ENCODE assay signal across 8 mouse cellular contexts in genomic region chr15:79688268-79688956, GRCm38 (mm10). TPM values are rescaled to one million over a fixed set of nuclear protein-coding genes. Genes with fewer than 3 reads are reported as not detected.
A peak's percentile ranks its signal among the peaks of the same experiment; 100 is the strongest.
DNase-seq lines count a peak whose midpoint lies in the region; ATAC-seq and TF ChIP-seq lines count a peak whose summit lies in the region.

No protein-coding gene starts in this region.

- DNase-seq in heart, embryonic 10.5 days (ENCODE audit: low spot score) = no peak
- no peak for DNase-seq in heart, postnatal 36 days
- DNase-seq in liver, embryonic 13.5 days = no peak
- no peak for DNase-seq in frontal cortex, postnatal 25 days (ENCODE audit: low spot score in 2 of 2)
- DNase-seq in cerebellum, postnatal 25 days = no peak
- DNase-seq in left cerebral cortex, adult 18-20 months (ENCODE audit: low spot score in 2 of 2) = no peak

- H3K27me3 ChIP-seq in heart, embryonic 10.5 days (ENCODE audit: insufficient read depth, poor library complexity, severe bottlenecking) = no peaks in the 10 kb centered on the region
- no peaks in the 10 kb centered on the region for H3K27me3 ChIP-seq in C2C12 (ENCODE audit: control insufficient read depth, insufficient read depth, insufficient read length)
- no peaks in the 10 kb centered on the region for H3K27me3 ChIP-seq in forebrain, embryonic 12.5 days
- H3K27me3 ChIP-seq in liver, embryonic 13.5 days = no peaks in the 10 kb centered on the region

- peaks cover 57% of the 10 kb centered on the region for H3K79me3 ChIP-seq in C2C12 (ENCODE audit: low read depth)

- peaks cover 64% of the 10 kb centered on the region for H3K4me1 ChIP-seq in heart, embryonic 10.5 days
- H3K4me1 ChIP-seq in forebrain, embryonic 12.5 days = peaks cover 69% of the 10 kb centered on the region
- H3K4me1 ChIP-seq in liver, embryonic 13.5 days (replicated peaks) = peaks cover 74% of the 10 kb centered on the region

- H3K36me3 ChIP-seq in heart, embryonic 10.5 days = no peaks in the 10 kb centered on the region
- H3K36me3 ChIP-seq in C2C12 (ENCODE audit: control insufficient read depth, insufficient read depth) = no peaks in the 10 kb centered on the region
- H3K36me3 ChIP-seq in forebrain, embryonic 12.5 days (replicated peaks) = no peaks in the 10 kb centered on the region
- no peaks in the 10 kb centered on the region; the same call in 1 of the 2 replicates for H3K36me3 ChIP-seq in liver, embryonic 13.5 days

- H3K9ac ChIP-seq in forebrain, embryonic 12.5 days = peak overlapping the region; percentile 89
- peak overlapping the region; percentile 99 for H3K9ac ChIP-seq in liver, embryonic 13.5 days

- peak overlapping the region; percentile 86 for H3K4me3 ChIP-seq in heart, embryonic 10.5 days
- peak overlapping the region; percentile 82 for H3K4me3 ChIP-seq in C2C12 (ENCODE audit: insufficient read depth, poor library complexity, severe bottlenecking)
- peak overlapping the region; percentile 77 for H3K4me3 ChIP-seq in forebrain, embryonic 12.5 days (replicated peaks)
- peak overlapping the region; percentile 91 for H3K4me3 ChIP-seq in liver, embryonic 13.5 days (replicated peaks)

- no peaks in the 10 kb centered on the region for H3K9me3 ChIP-seq in heart, embryonic 10.5 days
- no peaks in the 10 kb centered on the region for H3K9me3 ChIP-seq in forebrain, embryonic 12.5 days
- H3K9me3 ChIP-seq in liver, embryonic 13.5 days (replicated peaks) = no peaks in the 10 kb centered on the region

- peak overlapping the region; percentile 26 for H3ac ChIP-seq in C2C12 (ENCODE audit: control insufficient read depth, insufficient read length, low read depth)

- intact Hi-C loops in heart, postnatal 36 days (cut with DNase I) = no loop called here

- H3K79me2 ChIP-seq in C2C12 (ENCODE audit: control insufficient read depth, insufficient read depth) = peaks cover 69% of the 10 kb centered on the region

- TF ChIP-seq CTCF in C2C12 (IDR thresholded peaks at IDR 0.05; ENCODE audit: control insufficient read depth, insufficient read depth, insufficient read length) = no peak

- ATAC-seq in forebrain, embryonic 12.5 days (ENCODE audit: low FRiP score) = no peak
- ATAC-seq in liver, embryonic 13.5 days (ENCODE audit: low read depth) = no peak

- H3K4me2 ChIP-seq in forebrain, embryonic 12.5 days = peak overlapping the region; percentile 63
- H3K4me2 ChIP-seq in liver, embryonic 13.5 days = peak overlapping the region; percentile 87

- peak overlapping the region; percentile 95 for H3K27ac ChIP-seq in heart, embryonic 10.5 days
- peak overlapping the region; percentile 93 for H3K27ac ChIP-seq in forebrain, embryonic 12.5 days
- peak overlapping the region; percentile 97 for H3K27ac ChIP-seq in liver, embryonic 13.5 days

- WGBS in heart, embryonic 10.5 days = 5% methylated on average over 8 of the region's 8 CpGs
- WGBS in forebrain, embryonic 12.5 days = 5% methylated on average over 8 of the region's 8 CpGs
- 5% methylated on average over 8 of the region's 8 CpGs for WGBS in liver, embryonic 13.5 days (ENCODE audit: insufficient replicate concordance)

TF ChIP-seq in C2C12, 6 proteins besides CTCF, POLR2A, EP300 and RAD21:
- TF ChIP-seq CEBPB (IDR thresholded peaks at IDR 0.05; ENCODE audit: low read depth) (peak; percentile 93), MAX (IDR thresholded peaks at IDR 0.05) (no peak), MYOD1 (IDR thresholded peaks at IDR 0.05; ENCODE audit: control insufficient read depth, insufficient read length, low read depth) (no peak)

RNA-seq across cellular contexts. Expression of gene Josd1, which starts 0.7 kb away (rescaled TPM):
- 18.4 and 21.0 TPM in 2 replicates for polyA plus RNA-seq in heart, embryonic 10.5 days (2016; fragmentation: Nextera tagmentation; extraction: Ambion mirVana)
- total RNA-seq in heart, postnatal 36 days (2021) = 10 to 100 TPM; 24.2 to 25.0 TPM
- polyA plus RNA-seq in C2C12 (2012; fragmentation: generic; extraction: Trizol) = 37.0 TPM
- polyA plus RNA-seq in forebrain, embryonic 12.5 days (2016; fragmentation: Nextera tagmentation; extraction: Ambion mirVana) = 24.1 and 24.5 TPM in 2 replicates
- 20.0 and 21.6 TPM in 2 replicates for polyA plus RNA-seq in liver, embryonic 13.5 days (2015; fragmentation: Nextera tagmentation; extraction: Ambion mirVana)
- total RNA-seq in left cerebral cortex, adult 18-20 months (2021) = 10 to 100 TPM; 65.8 to 71.5 TPM

RNA-seq across cellular contexts. Expression of gene Gtpbp1, which starts 2.2 kb away (rescaled TPM):
- polyA plus RNA-seq in heart, embryonic 10.5 days (2016; fragmentation: Nextera tagmentation; extraction: Ambion mirVana) = 38.1 and 38.3 TPM in 2 replicates
- 10 to 100 TPM; 27.2 to 28.4 TPM for total RNA-seq in heart, postnatal 36 days (2021)
- 62.5 TPM for polyA plus RNA-seq in C2C12 (2012; fragmentation: generic; extraction: Trizol)
- 51.5 and 55.7 TPM in 2 replicates for polyA plus RNA-seq in forebrain, embryonic 12.5 days (2016; fragmentation: Nextera tagmentation; extraction: Ambion mirVana)
- polyA plus RNA-seq in liver, embryonic 13.5 days (2015; fragmentation: Nextera tagmentation; extraction: Ambion mirVana) = 32.6 and 36.9 TPM in 2 replicates
- total RNA-seq in left cerebral cortex, adult 18-20 months (2021) = 10 to 100 TPM; 52.7 to 53.4 TPM

RNA-seq across cellular contexts. Expression of gene Tomm22, which starts 17.8 kb away (rescaled TPM):
- polyA plus RNA-seq in heart, embryonic 10.5 days (2016; fragmentation: Nextera tagmentation; extraction: Ambion mirVana) = 258 and 286 TPM in 2 replicates
- total RNA-seq in heart, postnatal 36 days (2021) = 100 to 1,000 TPM; 110 to 120 TPM
- 171 TPM for polyA plus RNA-seq in C2C12 (2012; fragmentation: generic; extraction: Trizol)
- 266 and 274 TPM in 2 replicates for polyA plus RNA-seq in forebrain, embryonic 12.5 days (2016; fragmentation: Nextera tagmentation; extraction: Ambion mirVana)
- polyA plus RNA-seq in liver, embryonic 13.5 days (2015; fragmentation: Nextera tagmentation; extraction: Ambion mirVana) = 199 and 225 TPM in 2 replicates
- 100 to 1,000 TPM; 102 to 108 TPM for total RNA-seq in left cerebral cortex, adult 18-20 months (2021)

RNA-seq across cellular contexts. Expression of gene Cby1, which starts 29.4 kb away (rescaled TPM):
- polyA plus RNA-seq in heart, embryonic 10.5 days (2016; fragmentation: Nextera tagmentation; extraction: Ambion mirVana) = 42.9 and 48.9 TPM in 2 replicates
- total RNA-seq in heart, postnatal 36 days (2021) = 10 to 100 TPM; 21.3 to 23.5 TPM
- polyA plus RNA-seq in C2C12 (2012; fragmentation: generic; extraction: Trizol) = 54.5 TPM
- polyA plus RNA-seq in forebrain, embryonic 12.5 days (2016; fragmentation: Nextera tagmentation; extraction: Ambion mirVana) = 89.3 and 90.6 TPM in 2 replicates
- polyA plus RNA-seq in liver, embryonic 13.5 days (2015; fragmentation: Nextera tagmentation; extraction: Ambion mirVana) = 18.6 and 19.3 TPM in 2 replicates
- total RNA-seq in left cerebral cortex, adult 18-20 months (2021) = 10 to 100 TPM; 42.4 to 47.0 TPM

RNA-seq across cellular contexts. Expression of gene Fam227a, which starts 29.7 kb away (rescaled TPM):
- polyA plus RNA-seq in heart, embryonic 10.5 days (2016; fragmentation: Nextera tagmentation; extraction: Ambion mirVana) = 0.55 and 1.1 TPM in 2 replicates
- total RNA-seq in heart, postnatal 36 days (2021) = 1 to 10 TPM in 1 of 2 experiments, under 1 TPM in 1; 0.78 to 1.7 TPM
- 0.27 TPM for polyA plus RNA-seq in C2C12 (2012; fragmentation: generic; extraction: Trizol)
- 5.1 and 5.4 TPM in 2 replicates for polyA plus RNA-seq in forebrain, embryonic 12.5 days (2016; fragmentation: Nextera tagmentation; extraction: Ambion mirVana)
- polyA plus RNA-seq in liver, embryonic 13.5 days (2015; fragmentation: Nextera tagmentation; extraction: Ambion mirVana) = 0.12 and 0.39 TPM in 2 replicates
- 10 to 100 TPM in 1 of 2 experiments, 1 to 10 TPM in 1; 9.3 to 10.0 TPM for total RNA-seq in left cerebral cortex, adult 18-20 months (2021)
